Mouse (Mus musculus) hindbrain, postnatal 0 days (tissue): ENCODE data around the gene Dut. TPM values are rescaled to one million over a fixed set of nuclear protein-coding genes. Genes with fewer than 3 reads are reported as not detected.

Experiments
- ATAC-seq: fragments of 200-750 bp; cut with Nextera tagmentation; 2 replicates; pipeline ENCODE4 v1.8.0; 2017; ENCODE audit warnings: mild to moderate bottlenecking, moderate TSS enrichment, moderate library complexity
- DNase-seq: peaks from one replicate; pipeline ENCODE4 v3.0.0-alpha.2; 2015; ENCODE audit warnings: low spot score
- H3K27ac ChIP-seq: fragments of 300-500 bp; sonication (generic); 2 replicates; pipeline ENCODE4 v1.5.1; 2014; ENCODE audit warnings: mild to moderate bottlenecking
- H3K27me3 ChIP-seq: fragments of 300-500 bp; sonication (generic); 2 replicates; pipeline ENCODE4 v1.6.1; 2014; ENCODE audit warnings: low read length, mixed read lengths; ENCODE audit not compliant: insufficient read depth
- H3K36me3 ChIP-seq: fragments of 300-500 bp; sonication (generic); 2 replicates; pipeline ENCODE4 v1.6.1; 2014; ENCODE audit warnings: low read length, mixed read lengths; ENCODE audit not compliant: insufficient read depth
- H3K4me1 ChIP-seq: fragments of 300-500 bp; sonication (generic); 2 replicates; pipeline ENCODE4 v1.6.1; 2014; ENCODE audit warnings: antibody characterized with exemption, low read length, mixed read lengths; ENCODE audit not compliant: insufficient read depth
- H3K4me2 ChIP-seq: fragments of 300-500 bp; sonication (generic); 2 replicates; pipeline ENCODE4 v1.6.1; 2014; ENCODE audit warnings: low read depth, mild to moderate bottlenecking, low read length, moderate library complexity, mixed read lengths
- H3K4me3 ChIP-seq: fragments of 300-500 bp; sonication (generic); 2 replicates; pipeline ENCODE4 v1.5.1; 2014; ENCODE audit warnings: low read length
- H3K9ac ChIP-seq: fragments of 300-500 bp; sonication (generic); replicated peaks from 2 replicates; pipeline ENCODE4 v1.6.1; 2014; ENCODE audit warnings: mild to moderate bottlenecking, low read length, moderate library complexity, mixed read lengths
- H3K9me3 ChIP-seq: fragments of 300-500 bp; sonication (generic); 2 replicates; pipeline ENCODE4 v1.6.1; 2016; ENCODE audit warnings: low read length, mixed read lengths
- CTCF ChIP-seq: IDR thresholded peaks from 2 replicates; pipeline ENCODE4 v1.5.1; 2016; ENCODE audit warnings: antibody characterized with exemption, control low read depth, low read depth
- WGBS: fragments of 180-500 bp; shearing (Covaris S2); extraction: QIAGEN DNeasy Blood & Tissue Kit; methylation state at CpG from one replicate; pipeline ENCODE4 v1.1.7; 2014; 5-methylcytosine and 5-hydroxymethylcytosine counted together
- polyA plus RNA-seq: library from polyadenylated mRNA; unstranded; fragments of >200 nt; fragmentation: Nextera tagmentation; extraction: Ambion mirVana; gene quantifications from 2 replicates; pipeline ENCODE4 v1.2.1, GENCODE M21; 2015
- total RNA-seq: library from RNA; depleted of rRNA; stranded (reverse); fragments of >200 nt; gene quantifications from 2 replicates; pipeline ENCODE4 v1.2.3, GENCODE M21; 2014

Gene Dut
- total and polyA plus RNA-seq, 2 experiments from 2014 or later, result 50.7 to 95.0 TPM

DNA sequence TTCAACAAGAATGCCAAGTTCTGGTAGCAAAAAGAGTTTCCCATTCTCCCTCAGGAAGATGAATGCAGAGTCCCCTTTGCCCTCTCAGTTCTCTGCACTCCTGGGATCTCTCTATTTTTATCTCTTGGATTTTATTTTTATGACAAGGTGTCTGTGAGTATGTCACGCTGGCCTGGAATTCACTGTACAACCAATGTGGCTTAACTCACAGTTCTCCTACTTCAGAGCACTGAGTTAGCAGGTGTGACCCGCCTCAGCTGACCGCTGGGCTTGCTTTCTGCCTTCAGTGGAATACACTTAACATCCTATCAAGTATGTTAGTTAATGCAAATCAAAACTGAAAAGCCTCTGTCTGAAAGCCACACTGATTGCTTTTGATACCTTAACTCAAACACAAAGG is 27.7 kb upstream of the Dut start:
- Histone ChIP-seq H3K36me3 (no peaks in the 10 kb centered on the region), H3K9ac (no peak overlapping the region), H3K4me1 (no peaks in the 10 kb centered on the region), H3K4me3 (no peak overlapping the region), H3K27me3 (no peaks in the 10 kb centered on the region), H3K9me3 (no peaks in the 10 kb centered on the region), H3K27ac (no peak overlapping the region), H3K4me2 (no peak overlapping the region)
- TF ChIP-seq CTCF, result no peak
- 77% methylated on average over 3 of the region's 3 CpGs for WGBS
- ATAC-seq (no peak), DNase-seq (no peak)

DNA sequence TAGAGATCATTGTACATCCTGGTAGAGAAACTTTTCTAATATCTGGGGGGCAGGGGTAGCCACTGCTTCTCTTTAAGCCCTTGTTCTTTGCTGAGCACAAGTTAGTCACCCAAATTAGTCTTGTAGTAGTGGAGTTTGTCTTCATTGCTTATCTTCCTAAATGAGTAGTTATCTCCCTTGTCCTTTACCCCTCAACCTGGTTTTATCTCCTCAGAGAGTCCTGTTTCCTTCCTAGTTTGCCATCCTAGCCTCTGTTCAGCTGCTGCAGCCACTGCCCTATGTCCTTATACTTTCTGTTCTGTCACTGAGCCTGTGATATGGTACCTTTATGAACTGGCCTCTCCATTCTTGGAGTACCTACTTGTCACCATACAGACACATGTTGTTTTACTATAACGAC is 25.3 kb upstream of the Dut start:
- Histone ChIP-seq H3K27ac (no peak overlapping the region), H3K27me3 (no peaks in the 10 kb centered on the region), H3K36me3 (no peaks in the 10 kb centered on the region), H3K4me1 (no peaks in the 10 kb centered on the region), H3K9ac (no peak overlapping the region), H3K4me2 (no peak overlapping the region), H3K4me3 (no peak overlapping the region), H3K9me3 (no peaks in the 10 kb centered on the region)
- 95% methylated on average over 1 of the region's 1 CpGs for WGBS
- no peak for TF ChIP-seq CTCF
- no peak for ATAC-seq
- no peak for DNase-seq

- 84% methylated on average over 11 of the region's 11 CpGs for WGBS
- ATAC-seq, result no peak
- H3K36me3 ChIP-seq, result no peaks in the 10 kb centered on the region
- no peak for TF ChIP-seq CTCF
- H3K4me3 ChIP-seq, result no peak overlapping the region
- DNase-seq, result no peak
- no peaks in the 10 kb centered on the region for H3K4me1 ChIP-seq
- no peak overlapping the region for H3K4me2 ChIP-seq
- no peaks in the 10 kb centered on the region for H3K9me3 ChIP-seq
- H3K27me3 ChIP-seq, result no peaks in the 10 kb centered on the region
- no peak overlapping the region for H3K9ac ChIP-seq
- H3K27ac ChIP-seq, result no peak overlapping the region
These were observed 18.2 kb upstream of the Dut start for GRCm38 (mm10) chr2:125228472-125229409.

GRCm38 (mm10) chr2:125232183-125232582 is 14.8 kb upstream of the Dut start:
- no peaks in the 10 kb centered on the region for H3K9me3 ChIP-seq
- no peak for TF ChIP-seq CTCF
- no peak overlapping the region for H3K27ac ChIP-seq
- no peaks in the 10 kb centered on the region for H3K27me3 ChIP-seq
- ATAC-seq (no peak), DNase-seq (no peak)
- no peak overlapping the region for H3K4me2 ChIP-seq
- H3K9ac ChIP-seq, result no peak overlapping the region
- no peak overlapping the region for H3K4me3 ChIP-seq
- WGBS, result 89% methylated on average over 4 of the region's 4 CpGs
- no peaks in the 10 kb centered on the region for H3K4me1 ChIP-seq
- H3K36me3 ChIP-seq, result no peaks in the 10 kb centered on the region

- no peak for ATAC-seq
- Histone ChIP-seq H3K4me2 (no peak overlapping the region), H3K9me3 (no peaks in the 10 kb centered on the region), H3K9ac (no peak overlapping the region), H3K36me3 (no peaks in the 10 kb centered on the region), H3K4me3 (no peak overlapping the region), H3K27me3 (no peaks in the 10 kb centered on the region), H3K4me1 (no peaks in the 10 kb centered on the region), H3K27ac (no peak overlapping the region)
- no peak for TF ChIP-seq CTCF
- DNase-seq, result no peak
- WGBS, result 92% methylated on average over 2 of the region's 2 CpGs
These were observed 13.5 kb upstream of the Dut start for GRCm38 (mm10) chr2:125233537-125233936.

DNA sequence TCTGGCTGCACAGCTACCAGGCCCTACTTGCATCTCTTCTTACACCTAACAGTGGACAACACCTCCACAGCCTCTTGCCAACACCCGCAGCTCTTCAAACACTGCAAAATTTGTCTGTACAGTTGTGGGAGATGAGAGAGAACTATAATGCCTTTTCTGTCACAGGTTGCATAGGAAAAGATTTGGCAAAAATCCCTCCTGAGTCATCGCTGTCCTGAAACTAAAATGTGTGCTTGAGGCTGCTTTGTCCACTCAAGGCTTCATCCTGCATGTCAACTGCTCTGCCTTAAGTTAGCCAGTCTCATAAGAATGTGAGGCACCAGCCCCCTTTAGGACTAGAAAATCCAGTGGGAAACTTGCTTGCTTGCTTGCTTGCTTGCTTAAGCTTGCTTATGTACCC is 12.9 kb upstream of the Dut start:
- WGBS, result 91% methylated on average over 2 of the region's 2 CpGs
- TF ChIP-seq CTCF, result no peak

More for the DNA sequence above, 12.9 kb upstream of the Dut start:
- ATAC-seq, result no peak
- Histone ChIP-seq H3K9me3 (no peaks in the 10 kb centered on the region), H3K4me2 (no peak overlapping the region), H3K27me3 (no peaks in the 10 kb centered on the region), H3K36me3 (no peaks in the 10 kb centered on the region), H3K27ac (no peak overlapping the region), H3K9ac (no peak overlapping the region), H3K4me1 (no peaks in the 10 kb centered on the region), H3K4me3 (no peak overlapping the region)
- DNase-seq, result no peak
